Mouse (Mus musculus): ENCODE data around the gene Psmb7. TPM values are rescaled to one million over a fixed set of nuclear protein-coding genes. Genes with fewer than 3 reads are reported as not detected.
A peak's percentile ranks its signal among the peaks of the same experiment; 100 is the strongest.

The Psmb7 gene
- 271 and 282 TPM in 2 replicates for polyA plus RNA-seq (2014; fragmentation: Nextera tagmentation; extraction: Ambion mirVana)

DNA sequence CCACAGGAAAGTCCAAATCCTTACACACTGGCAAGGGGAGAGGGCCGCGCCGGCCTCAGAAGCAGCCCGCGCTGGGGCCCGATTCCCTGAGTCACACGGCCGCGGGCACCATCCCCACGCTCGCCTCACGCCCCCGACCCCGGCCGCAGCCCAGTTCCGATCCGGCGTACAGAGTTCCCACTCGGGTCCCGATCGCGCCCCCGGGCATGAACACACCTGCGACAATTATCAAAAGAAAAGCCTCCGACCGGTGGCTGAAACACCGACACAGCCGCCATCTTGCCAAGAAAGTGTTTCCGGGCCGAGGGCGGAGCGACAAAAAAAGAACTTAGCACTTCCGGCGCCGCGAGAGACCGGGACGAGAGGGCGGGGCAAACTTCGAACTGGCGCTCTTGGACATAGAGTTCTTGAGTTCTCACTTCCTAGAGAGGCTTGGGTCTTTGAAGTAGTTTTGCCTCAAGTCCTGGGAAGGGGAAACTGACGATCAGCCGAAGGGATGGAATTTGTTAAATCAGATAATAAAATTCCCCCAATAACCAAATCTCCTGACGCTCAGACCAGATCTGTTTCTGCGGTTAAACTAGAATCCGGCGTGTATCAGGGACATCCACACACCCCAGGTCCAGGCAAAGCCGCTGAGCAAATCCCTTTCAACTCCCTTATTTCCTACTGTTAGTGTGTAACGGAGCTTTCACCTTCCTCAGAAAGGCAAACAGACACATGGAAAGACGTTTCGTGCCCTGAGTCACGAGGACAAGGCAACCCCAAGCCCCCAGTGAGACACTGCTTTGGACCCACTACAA is at the start of gene Psmb7:
Gene Psmb7 (minus strand): TSS at position 463 of the 803 bp plus-strand sequence.
- Histone ChIP-seq H3K27me3 (replicated peaks; ENCODE audit: control insufficient read depth, insufficient read depth, low read length) (no peaks in the 10 kb centered on the region), H3K36me3 (ENCODE audit: control insufficient read depth, insufficient read depth, low read length) (peaks cover 8% of the 10 kb centered on the region), H3K9ac (ENCODE audit: low read depth, low read length) (peak within 1 kb of the TSS; percentile 91), H3K27ac (ENCODE audit: low read depth, low read length) (peak within 1 kb of the TSS; percentile 58; the same call in 1 of the 2 replicates), H3K4me2 (peak within 1 kb of the TSS; percentile 73), H3K4me3 (ENCODE audit: low read depth, low read length) (peak within 1 kb of the TSS; percentile 91), H3K9me3 (ENCODE audit: control insufficient read depth, low read length) (no peaks in the 10 kb centered on the region), H3K4me1 (replicated peaks; ENCODE audit: control insufficient read depth, insufficient read depth, low read length) (peaks cover 6% of the 10 kb centered on the region)
- ATAC-seq (replicated peaks; ENCODE audit: low FRiP score), result peak; percentile 88
- 2% methylated on average over 52 of the region's 52 CpGs for WGBS
- DNase-seq (ENCODE audit: low spot score), result peak; percentile 90

DNA sequence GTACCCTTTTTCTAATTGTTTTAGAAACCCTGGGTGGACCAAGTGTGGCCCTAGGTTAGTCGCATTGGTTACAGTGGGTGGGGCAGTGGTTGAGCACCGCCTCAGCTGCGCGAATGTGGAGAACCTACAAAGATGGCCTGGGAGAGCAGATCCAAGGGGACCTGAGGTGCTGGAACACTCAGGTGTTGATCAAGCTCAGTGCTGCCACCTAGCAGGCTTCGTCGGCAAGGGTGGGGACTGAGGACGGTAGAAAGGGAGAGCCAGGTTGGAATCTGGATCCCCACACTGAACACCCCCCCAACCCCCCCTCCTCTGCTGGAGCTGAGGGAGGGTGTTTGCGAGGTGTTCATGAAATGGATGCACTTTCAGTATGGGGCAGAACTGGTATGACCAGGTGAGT is 47.7 kb upstream of the Psmb7 start:
- DNase-seq (ENCODE audit: low spot score), result no peak
- H3K9ac ChIP-seq (ENCODE audit: low read depth, low read length), result no peak overlapping the region
- 12% methylated on average over 8 of the region's 8 CpGs for WGBS
- no peak overlapping the region for H3K4me3 ChIP-seq (ENCODE audit: low read depth, low read length)
- no peaks in the 10 kb centered on the region for H3K4me1 ChIP-seq (replicated peaks; ENCODE audit: control insufficient read depth, insufficient read depth, low read length)
- ATAC-seq (replicated peaks; ENCODE audit: low FRiP score), result no peak
- H3K9me3 ChIP-seq (ENCODE audit: control insufficient read depth, low read length), result no peaks in the 10 kb centered on the region
- no peak overlapping the region for H3K4me2 ChIP-seq
- H3K27me3 ChIP-seq (replicated peaks; ENCODE audit: control insufficient read depth, insufficient read depth, low read length), result peaks cover 31% of the 10 kb centered on the region
- no peaks in the 10 kb centered on the region for H3K36me3 ChIP-seq (ENCODE audit: control insufficient read depth, insufficient read depth, low read length)
- no peak overlapping the region for H3K27ac ChIP-seq (ENCODE audit: low read depth, low read length)

DNA sequence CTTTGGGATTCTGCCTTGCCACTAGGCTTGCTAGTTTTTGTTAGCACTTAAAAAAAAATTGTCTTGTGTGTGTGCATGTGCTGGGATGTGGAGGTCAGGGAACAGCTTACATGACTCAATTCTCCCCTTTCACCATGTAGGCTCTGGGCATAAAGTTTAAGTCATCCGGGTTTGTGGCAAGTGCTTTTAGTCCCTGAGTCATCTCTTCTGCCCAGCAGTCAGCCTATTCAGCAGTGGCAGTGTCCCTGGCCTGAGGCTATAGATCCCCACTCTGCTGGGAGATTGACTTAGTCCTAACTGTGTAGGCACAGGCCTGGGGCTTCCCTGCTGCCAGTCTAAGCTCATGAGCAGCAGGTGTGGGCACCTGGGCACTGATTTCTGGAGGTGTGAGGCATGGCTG is 46.0 kb upstream of the Psmb7 start:
- no peaks in the 10 kb centered on the region for H3K4me1 ChIP-seq (replicated peaks; ENCODE audit: control insufficient read depth, insufficient read depth, low read length)
- no peak overlapping the region for H3K4me3 ChIP-seq (ENCODE audit: low read depth, low read length)
- no peak overlapping the region for H3K9ac ChIP-seq (ENCODE audit: low read depth, low read length)
- no peaks in the 10 kb centered on the region for H3K9me3 ChIP-seq (ENCODE audit: control insufficient read depth, low read length)
- H3K27ac ChIP-seq (ENCODE audit: low read depth, low read length), result no peak overlapping the region
- no peaks in the 10 kb centered on the region for H3K36me3 ChIP-seq (ENCODE audit: control insufficient read depth, insufficient read depth, low read length)
- no peak overlapping the region for H3K4me2 ChIP-seq
- no peak for DNase-seq (ENCODE audit: low spot score)
- ATAC-seq (replicated peaks; ENCODE audit: low FRiP score), result no peak
- H3K27me3 ChIP-seq (replicated peaks; ENCODE audit: control insufficient read depth, insufficient read depth, low read length), result peaks cover 25% of the 10 kb centered on the region
- 64% methylated on average over 1 of the region's 1 CpGs for WGBS

DNA sequence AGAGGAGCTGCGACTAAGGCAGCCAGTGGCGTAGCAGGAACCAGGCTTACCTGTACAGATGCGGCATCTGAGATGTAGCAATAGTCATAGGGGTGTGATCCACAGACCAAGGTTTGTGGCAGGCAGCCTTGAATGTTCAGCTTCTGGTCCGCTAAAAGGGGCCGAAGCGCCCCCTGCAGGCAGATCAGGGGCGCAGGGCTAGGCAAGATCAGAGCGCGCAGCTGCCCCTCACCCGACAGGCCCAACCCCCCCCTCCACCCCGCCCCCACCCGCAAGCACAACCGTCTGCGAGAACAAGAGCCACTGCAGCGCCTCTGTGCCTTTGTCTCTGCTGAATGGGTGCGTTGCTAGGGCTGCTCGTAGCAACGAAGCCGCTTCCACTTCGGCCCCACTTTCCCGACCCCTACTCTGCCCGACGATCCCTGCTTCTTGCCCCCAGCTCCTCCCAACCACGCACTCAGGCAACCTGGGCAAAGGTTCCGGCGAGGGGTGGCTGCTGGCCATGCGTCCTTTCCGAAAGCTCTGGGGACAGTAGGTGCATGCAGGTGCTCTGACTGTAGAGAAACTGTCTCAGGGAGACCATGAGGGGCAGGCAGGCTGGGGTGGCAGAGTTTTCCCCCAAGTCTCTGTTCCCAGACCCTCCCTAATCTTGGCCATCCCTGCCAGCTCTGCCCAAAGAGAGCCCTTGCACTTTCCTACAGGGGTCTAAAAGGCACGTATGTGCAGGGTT is 45.1 kb upstream of the Psmb7 start:
- Histone ChIP-seq H3K27ac (ENCODE audit: low read depth, low read length) (no peak overlapping the region), H3K4me2 (peak overlapping the region; percentile 64), H3K27me3 (replicated peaks; ENCODE audit: control insufficient read depth, insufficient read depth, low read length) (peaks cover 25% of the 10 kb centered on the region), H3K36me3 (ENCODE audit: control insufficient read depth, insufficient read depth, low read length) (no peaks in the 10 kb centered on the region), H3K9ac (ENCODE audit: low read depth, low read length) (peak overlapping the region; percentile 35; the same call in 1 of the 2 replicates), H3K4me1 (replicated peaks; ENCODE audit: control insufficient read depth, insufficient read depth, low read length) (no peaks in the 10 kb centered on the region), H3K9me3 (ENCODE audit: control insufficient read depth, low read length) (no peaks in the 10 kb centered on the region), H3K4me3 (ENCODE audit: low read depth, low read length) (peak overlapping the region; percentile 36)
- 5% methylated on average over 29 of the region's 29 CpGs for WGBS
- DNase-seq (ENCODE audit: low spot score), result peak; percentile 67
- peak; percentile 46; the same call in 1 of the 2 replicates for ATAC-seq (replicated peaks; ENCODE audit: low FRiP score)

DNA sequence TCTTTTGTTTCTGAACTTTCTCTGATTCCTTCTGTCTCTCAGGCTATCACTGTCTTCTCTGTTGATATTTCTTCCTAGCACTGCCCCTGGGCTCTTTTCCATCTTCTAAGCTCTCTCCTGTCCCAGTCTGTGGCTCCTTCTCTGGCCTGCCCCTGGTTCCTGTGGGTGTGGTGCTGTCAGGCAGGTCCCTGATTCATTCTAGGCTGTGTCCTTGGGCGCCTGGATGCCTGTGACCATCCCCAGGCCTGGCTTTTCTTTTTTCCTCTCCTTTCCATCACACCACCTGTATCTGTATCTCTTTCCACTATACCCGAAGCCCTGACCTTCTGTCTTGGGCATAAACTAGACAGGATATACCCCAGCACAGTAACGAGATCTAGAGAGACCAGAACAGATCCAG is 41.9 kb upstream of the Psmb7 start:
- Histone ChIP-seq H3K9ac (ENCODE audit: low read depth, low read length) (no peak overlapping the region), H3K27me3 (replicated peaks; ENCODE audit: control insufficient read depth, insufficient read depth, low read length) (peaks cover 17% of the 10 kb centered on the region), H3K9me3 (ENCODE audit: control insufficient read depth, low read length) (no peaks in the 10 kb centered on the region), H3K4me3 (ENCODE audit: low read depth, low read length) (no peak overlapping the region), H3K4me1 (replicated peaks; ENCODE audit: control insufficient read depth, insufficient read depth, low read length) (peaks cover 7% of the 10 kb centered on the region), H3K36me3 (ENCODE audit: control insufficient read depth, insufficient read depth, low read length) (no peaks in the 10 kb centered on the region), H3K4me2 (no peak overlapping the region), H3K27ac (ENCODE audit: low read depth, low read length) (no peak overlapping the region)
- no peak for ATAC-seq (replicated peaks; ENCODE audit: low FRiP score)
- WGBS, result 76% methylated on average over 3 of the region's 3 CpGs
- DNase-seq (ENCODE audit: low spot score), result no peak

DNA sequence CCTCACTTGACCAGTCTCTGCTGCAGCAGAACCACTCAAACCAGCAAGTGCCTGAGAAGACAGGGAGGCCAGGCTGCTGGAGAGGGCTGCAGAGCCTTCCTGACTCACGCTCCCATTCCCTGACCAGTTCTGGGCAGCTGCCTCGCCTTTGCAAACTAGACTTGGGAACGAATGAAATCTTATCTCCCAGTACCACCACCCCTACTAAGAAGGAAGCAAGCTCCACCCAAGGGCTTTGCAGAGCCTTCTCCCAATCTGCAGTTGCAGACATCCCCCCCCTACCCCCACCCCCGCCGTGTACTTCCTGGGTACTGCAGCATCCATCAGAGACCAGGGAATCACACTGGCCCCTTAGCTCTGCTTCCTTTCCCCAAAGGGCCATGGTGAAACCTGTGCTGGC is 39.2 kb upstream of the Psmb7 start:
- no peaks in the 10 kb centered on the region for H3K36me3 ChIP-seq (ENCODE audit: control insufficient read depth, insufficient read depth, low read length)
- peaks cover 7% of the 10 kb centered on the region for H3K4me1 ChIP-seq (replicated peaks; ENCODE audit: control insufficient read depth, insufficient read depth, low read length)
- no peaks in the 10 kb centered on the region for H3K9me3 ChIP-seq (ENCODE audit: control insufficient read depth, low read length)
- H3K4me2 ChIP-seq, result no peak overlapping the region; the same call in 1 of the 2 replicates
- WGBS, result 42% methylated on average over 5 of the region's 5 CpGs
- no peak overlapping the region for H3K27ac ChIP-seq (ENCODE audit: low read depth, low read length)
- no peak overlapping the region for H3K4me3 ChIP-seq (ENCODE audit: low read depth, low read length)
- DNase-seq (ENCODE audit: low spot score) (no peak), ATAC-seq (replicated peaks; ENCODE audit: low FRiP score) (peak; percentile 75)
- H3K27me3 ChIP-seq (replicated peaks; ENCODE audit: control insufficient read depth, insufficient read depth, low read length), result 0 out of 2 replicates have a peak, but pooled peaks cover 3% of the 10 kb centered on the region
- no peak overlapping the region for H3K9ac ChIP-seq (ENCODE audit: low read depth, low read length)

DNA sequence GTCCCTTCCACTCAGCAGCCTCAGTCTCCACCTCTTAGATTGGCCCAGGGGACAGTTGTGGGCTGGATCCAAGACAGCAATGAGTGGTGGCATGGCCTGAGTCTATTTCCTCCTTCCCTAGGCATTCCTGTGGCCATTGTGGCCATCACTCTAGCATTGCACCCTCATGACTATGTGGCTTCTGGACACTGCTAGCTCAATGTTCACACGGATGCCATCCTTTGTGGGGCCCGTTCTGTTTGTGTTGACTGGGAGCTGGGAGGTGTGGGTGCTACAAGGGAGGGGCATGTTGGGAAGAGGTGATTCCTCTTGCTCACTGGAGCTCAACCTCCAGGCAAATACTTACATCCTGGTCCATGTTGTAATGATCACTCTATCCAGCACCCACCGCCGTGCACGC is 38.3 kb upstream of the Psmb7 start:
- no peak for ATAC-seq (replicated peaks; ENCODE audit: low FRiP score)
- 81% methylated on average over 5 of the region's 5 CpGs for WGBS
- no peaks in the 10 kb centered on the region for H3K27me3 ChIP-seq (replicated peaks; ENCODE audit: control insufficient read depth, insufficient read depth, low read length)

DNA sequence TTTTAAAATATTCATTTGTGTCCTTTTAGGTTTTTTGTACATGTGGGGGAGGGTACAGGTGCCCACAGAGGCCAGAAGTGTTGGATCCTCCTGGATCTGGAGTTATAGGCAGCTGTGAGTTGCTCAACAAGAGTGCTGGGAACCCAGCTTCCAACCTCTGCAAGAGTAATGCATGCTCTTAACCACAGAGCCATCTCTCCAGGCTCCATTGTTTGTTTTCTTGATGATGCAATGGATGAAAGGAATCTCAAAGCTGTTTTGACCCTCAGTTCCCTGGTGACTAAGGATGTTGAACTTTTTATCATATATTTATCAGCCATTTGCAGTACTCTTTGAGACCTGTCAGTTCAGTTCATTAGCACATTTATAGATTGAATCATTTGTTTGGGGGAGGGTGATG is 35.1 kb upstream of the Psmb7 start:
- H3K4me2 ChIP-seq, result no peak overlapping the region
- H3K4me3 ChIP-seq (ENCODE audit: low read depth, low read length), result no peak overlapping the region
- H3K9ac ChIP-seq (ENCODE audit: low read depth, low read length), result no peak overlapping the region
- no peaks in the 10 kb centered on the region for H3K36me3 ChIP-seq (ENCODE audit: control insufficient read depth, insufficient read depth, low read length)
- no peaks in the 10 kb centered on the region; the same call in 1 of the 2 replicates for H3K27me3 ChIP-seq (replicated peaks; ENCODE audit: control insufficient read depth, insufficient read depth, low read length)
- DNase-seq (ENCODE audit: low spot score) (no peak), ATAC-seq (replicated peaks; ENCODE audit: low FRiP score) (no peak)
- H3K9me3 ChIP-seq (ENCODE audit: control insufficient read depth, low read length), result no peaks in the 10 kb centered on the region
- no peak overlapping the region for H3K27ac ChIP-seq (ENCODE audit: low read depth, low read length)
- peaks cover 7% of the 10 kb centered on the region for H3K4me1 ChIP-seq (replicated peaks; ENCODE audit: control insufficient read depth, insufficient read depth, low read length)

More for the DNA sequence above, 38.3 kb upstream of the Psmb7 start:
- Histone ChIP-seq H3K4me3 (ENCODE audit: low read depth, low read length) (no peak overlapping the region), H3K9ac (ENCODE audit: low read depth, low read length) (no peak overlapping the region), H3K4me1 (replicated peaks; ENCODE audit: control insufficient read depth, insufficient read depth, low read length) (peaks cover 7% of the 10 kb centered on the region), H3K9me3 (ENCODE audit: control insufficient read depth, low read length) (no peaks in the 10 kb centered on the region), H3K36me3 (ENCODE audit: control insufficient read depth, insufficient read depth, low read length) (no peaks in the 10 kb centered on the region), H3K27ac (ENCODE audit: low read depth, low read length) (no peak overlapping the region), H3K4me2 (no peak overlapping the region)
- DNase-seq (ENCODE audit: low spot score), result no peak
